Mouse (Mus musculus) heart, embryonic 14.5 days (tissue): Measurements from ENCODE around the gene Ctsll3. TPM values are rescaled to one million over a fixed set of nuclear protein-coding genes. Genes with fewer than 3 reads are reported as not detected.

Experiments used
- ATAC-seq: fragments of 200-750 bp; cut with Nextera tagmentation; 2 replicates; pipeline ENCODE4 v1.8.0; 2017; ENCODE audit warnings: low read depth, moderate TSS enrichment; ENCODE audit not compliant: insufficient number of reproducible peaks, insufficient read depth, low FRiP score
- H3K27ac ChIP-seq, 2 experiments: fragments of 200-500 bp in 1 of 2; fragments of 300-500 bp in 1 of 2; sonication (generic) in 1 of 2; replicated peaks in 1 of 2; 2 replicates each; pipeline ENCODE4 v1.5.1; 2012 to 2014; ENCODE audit warnings: low read depth in 2 of 2, low read length in 2 of 2, control low read depth in 1 of 2, mild to moderate bottlenecking in 1 of 2, mixed read lengths in 1 of 2; ENCODE audit not compliant: control insufficient read depth in 1 of 2, insufficient read depth in 1 of 2
- H3K27me3 ChIP-seq: fragments of 300-500 bp; sonication (generic); 2 replicates; pipeline ENCODE4 v1.6.1; 2014; ENCODE audit warnings: mild to moderate bottlenecking, low read length, control low read depth; ENCODE audit not compliant: control insufficient read depth, insufficient read depth
- H3K36me3 ChIP-seq: fragments of 300-500 bp; sonication (generic); 2 replicates; pipeline ENCODE4 v1.6.1; 2014; ENCODE audit warnings: mild to moderate bottlenecking, control low read depth, low read length, mixed read lengths; ENCODE audit not compliant: control insufficient read depth, insufficient read depth
- H3K4me1 ChIP-seq, 2 experiments: fragments of 200-500 bp in 1 of 2; fragments of 300-500 bp in 1 of 2; sonication (generic) in 1 of 2; 2 replicates each; pipeline ENCODE4 v1.6.1; 2012 to 2014; ENCODE audit warnings: low read length in 2 of 2, control low read depth in 1 of 2, mixed read lengths in 1 of 2; ENCODE audit not compliant: control insufficient read depth in 2 of 2, insufficient read depth in 2 of 2
- H3K4me2 ChIP-seq: fragments of 300-500 bp; sonication (generic); 2 replicates; pipeline ENCODE4 v1.6.1; 2014; ENCODE audit warnings: mild to moderate bottlenecking, low read length
- H3K4me3 ChIP-seq, 2 experiments: fragments of 200-500 bp in 1 of 2; fragments of 300-500 bp in 1 of 2; sonication (generic) in 1 of 2; 2 replicates each; pipeline ENCODE4 v1.5.1; 2012 to 2014; ENCODE audit warnings: low read length in 2 of 2, mild to moderate bottlenecking in 2 of 2, control low read depth in 1 of 2, low read depth in 1 of 2, moderate library complexity in 1 of 2; ENCODE audit not compliant: control insufficient read depth in 1 of 2, insufficient read depth in 1 of 2
- H3K9ac ChIP-seq: fragments of 300-500 bp; sonication (generic); 2 replicates; pipeline ENCODE4 v1.6.1; 2014; ENCODE audit warnings: mild to moderate bottlenecking, low read length
- H3K9me3 ChIP-seq: fragments of 300-500 bp; sonication (generic); 2 replicates; pipeline ENCODE4 v1.6.1; 2016; ENCODE audit warnings: low read length, control low read depth; ENCODE audit not compliant: control insufficient read depth
- WGBS: fragments of 180-500 bp; shearing (Covaris S2); extraction: QIAGEN DNeasy Blood & Tissue Kit; methylation state at CpG from one replicate; pipeline ENCODE4 v1.1.7; 2014; 5-methylcytosine and 5-hydroxymethylcytosine counted together
- polyA plus RNA-seq: library from polyadenylated mRNA; unstranded; fragments of >200 nt; fragmentation: Nextera tagmentation; extraction: Ambion mirVana; gene quantifications from 2 replicates; pipeline ENCODE4 v1.2.1, GENCODE M21; 2014

Ctsll3 gene
- not detected in 2 replicates for polyA plus RNA-seq

DNA sequence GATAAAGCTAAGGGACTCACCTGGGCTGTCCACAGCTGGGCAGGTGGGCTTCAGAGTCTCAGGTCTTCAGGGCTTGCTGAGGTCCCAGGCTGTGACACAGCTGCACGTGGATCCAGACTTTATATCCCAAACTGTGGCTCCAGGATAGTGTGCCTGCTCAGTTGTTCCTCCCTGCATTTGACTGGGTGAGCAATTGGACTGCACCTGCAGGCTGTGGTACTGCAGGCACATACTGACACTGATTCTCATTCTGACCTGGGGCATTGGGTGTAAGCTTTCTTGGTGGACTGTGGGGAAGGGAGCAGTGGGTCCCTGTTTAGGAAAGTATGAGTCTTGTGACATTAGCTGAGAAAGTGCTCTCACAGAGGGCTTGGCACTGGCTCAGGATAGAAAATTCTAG lies at the start of gene Ctsll3:
TSS of gene Ctsll3 (minus strand) at position 101 of the 400 bp plus-strand sequence.
- Histone ChIP-seq H3K27ac (no peak within 1 kb of the TSS), H3K4me1 (no peaks in the 10 kb centered on the region), H3K4me2 (no peak within 1 kb of the TSS), H3K27me3 (no peaks in the 10 kb centered on the region), H3K9me3 (no peaks in the 10 kb centered on the region), H3K4me3 (no peak within 1 kb of the TSS), H3K9ac (no peak within 1 kb of the TSS), H3K36me3 (no peaks in the 10 kb centered on the region)
- no peak for ATAC-seq
- WGBS: 52% methylated on average over 1 of the region's 1 CpGs

DNA sequence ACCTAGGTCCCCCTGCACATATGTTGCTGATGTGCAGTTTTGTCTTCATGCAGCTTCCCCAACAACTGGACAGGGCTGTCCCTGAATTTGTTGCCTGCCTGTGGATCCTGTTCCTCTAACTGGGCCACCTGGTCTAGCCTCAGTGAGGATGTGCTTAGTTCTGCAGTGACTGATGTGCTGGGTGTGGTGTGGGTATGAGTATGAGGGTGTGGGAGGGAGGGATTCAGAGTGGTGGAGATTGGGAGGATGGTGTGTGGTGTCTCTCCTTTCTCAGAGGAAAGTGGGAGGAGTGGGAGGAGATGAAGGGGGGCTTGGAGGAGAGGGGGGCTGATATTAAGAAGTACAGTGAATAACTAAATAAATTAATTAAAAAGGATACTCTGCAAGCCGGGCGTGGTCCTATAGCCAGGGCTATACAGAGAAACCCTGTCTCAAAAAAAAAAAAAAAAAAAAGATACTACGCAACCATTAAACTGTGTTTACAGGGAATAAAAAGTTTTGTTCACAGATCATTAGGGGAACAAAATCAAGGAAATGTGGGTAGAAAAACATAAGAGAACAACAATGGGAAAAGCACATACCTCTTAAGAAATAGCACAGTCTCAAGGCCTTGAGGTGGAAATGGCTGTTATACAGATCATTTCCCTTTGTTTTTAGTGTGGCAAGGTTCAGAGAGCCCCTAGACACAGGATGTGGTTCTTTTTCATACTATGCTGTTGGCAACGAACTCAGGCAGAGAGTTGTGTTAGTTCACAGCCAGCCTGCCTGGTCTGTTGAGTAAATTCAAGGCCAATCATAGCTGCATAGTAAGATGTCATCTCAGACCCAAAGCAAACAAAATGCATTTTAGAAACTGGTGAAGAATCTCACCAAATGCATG lies 45.8 kb upstream of the Ctsll3 start:
- no peak for ATAC-seq
- no peak overlapping the region for H3K9ac ChIP-seq
- H3K9me3 ChIP-seq: no peaks in the 10 kb centered on the region
- H3K4me1 ChIP-seq: no peaks in the 10 kb centered on the region
- 77% methylated on average over 4 of the region's 4 CpGs for WGBS
- no peaks in the 10 kb centered on the region for H3K36me3 ChIP-seq
- H3K27ac ChIP-seq: peak overlapping the region in 1 of 2 experiments; percentile 37; a peak in 1 of 4 replicates
- no peak overlapping the region for H3K4me3 ChIP-seq
- H3K4me2 ChIP-seq: no peak overlapping the region
- no peaks in the 10 kb centered on the region for H3K27me3 ChIP-seq

DNA sequence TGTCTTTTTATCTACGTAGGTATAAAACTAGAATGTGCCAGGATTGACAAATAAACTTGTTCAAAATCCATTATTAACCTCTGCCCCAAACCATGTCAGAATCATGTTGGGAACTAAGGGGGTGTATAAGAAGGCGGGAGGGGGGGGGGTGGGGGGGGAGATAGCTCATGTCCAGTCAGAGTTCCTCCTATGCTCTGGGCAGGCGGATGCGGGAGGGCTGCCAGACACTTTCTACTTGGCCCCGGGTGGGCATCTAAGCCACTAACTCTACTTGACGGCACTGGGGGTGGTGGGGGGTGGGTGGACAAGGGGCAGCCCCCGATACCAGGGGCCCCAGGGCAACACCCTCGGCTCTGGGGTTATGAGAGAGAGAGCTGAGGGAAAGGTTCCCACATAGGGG lies 40.5 kb upstream of the Ctsll3 start:
- H3K4me1 ChIP-seq: no peaks in the 10 kb centered on the region
- H3K27ac ChIP-seq: no peak overlapping the region
- no peaks in the 10 kb centered on the region for H3K27me3 ChIP-seq
- no peaks in the 10 kb centered on the region for H3K9me3 ChIP-seq
- no peak overlapping the region for H3K9ac ChIP-seq
- no peaks in the 10 kb centered on the region for H3K36me3 ChIP-seq
- H3K4me2 ChIP-seq: no peak overlapping the region
- 75% methylated on average over 8 of the region's 8 CpGs for WGBS
- no peak for ATAC-seq
- no peak overlapping the region for H3K4me3 ChIP-seq

DNA sequence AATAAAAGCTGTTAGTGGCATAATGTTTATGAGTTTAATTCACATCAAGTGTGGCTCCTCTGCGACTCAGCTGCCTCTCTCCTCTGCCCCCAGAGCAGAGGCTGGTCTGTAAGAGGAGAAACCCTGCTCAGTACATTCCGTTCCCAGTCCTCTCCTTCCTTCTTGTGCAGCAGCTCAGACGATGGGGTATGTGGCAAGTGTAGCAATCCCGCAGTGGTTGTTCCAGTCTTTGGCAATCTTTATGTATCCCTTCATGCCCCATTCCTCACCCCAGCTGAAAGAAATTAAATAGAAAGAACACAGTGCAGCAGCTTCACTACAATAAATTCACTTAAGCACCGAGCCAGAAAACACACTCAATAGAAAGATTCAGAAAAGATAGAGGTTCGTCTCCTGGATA lies 40.1 kb upstream of the Ctsll3 start:
- Histone ChIP-seq H3K4me1 (no peaks in the 10 kb centered on the region), H3K27ac (no peak overlapping the region), H3K36me3 (no peaks in the 10 kb centered on the region), H3K27me3 (no peaks in the 10 kb centered on the region), H3K4me3 (no peak overlapping the region), H3K4me2 (no peak overlapping the region), H3K9ac (no peak overlapping the region), H3K9me3 (no peaks in the 10 kb centered on the region)
- no peak for ATAC-seq
- WGBS: 65% methylated on average over 6 of the region's 6 CpGs

DNA sequence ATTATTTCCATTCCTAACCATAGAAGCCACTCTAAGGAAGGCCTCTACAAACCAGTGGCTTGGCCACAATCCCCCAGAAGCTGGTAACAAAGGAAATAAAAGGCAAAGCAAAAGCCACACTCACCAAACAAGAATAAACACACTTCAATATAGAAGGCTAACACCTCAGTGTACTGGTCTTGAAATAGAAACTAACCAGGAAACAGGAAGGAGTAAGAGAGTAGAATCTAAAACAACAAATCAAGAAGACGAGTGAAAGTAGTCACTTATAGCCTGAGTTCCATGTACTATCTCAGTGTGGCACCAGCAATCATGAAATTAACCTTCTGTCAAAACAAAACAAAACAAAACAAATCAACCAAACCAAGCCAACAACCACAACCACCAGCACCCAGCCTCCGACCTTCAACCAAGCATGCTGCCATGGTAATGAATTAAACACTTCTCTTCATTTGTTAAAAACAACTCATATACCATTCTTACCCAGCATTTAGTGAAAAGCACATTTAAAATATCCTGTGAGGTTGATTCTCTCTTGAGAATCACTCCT lies 36.8 kb upstream of the Ctsll3 start:
- H3K27ac ChIP-seq: no peak overlapping the region
- H3K4me3 ChIP-seq: no peak overlapping the region
- no peaks in the 10 kb centered on the region for H3K4me1 ChIP-seq
- ATAC-seq: no peak
- 64% methylated on average over 2 of the region's 2 CpGs for WGBS
- no peaks in the 10 kb centered on the region for H3K27me3 ChIP-seq
- H3K4me2 ChIP-seq: no peak overlapping the region
- no peak overlapping the region for H3K9ac ChIP-seq
- H3K9me3 ChIP-seq: no peaks in the 10 kb centered on the region
- H3K36me3 ChIP-seq: no peaks in the 10 kb centered on the region

DNA sequence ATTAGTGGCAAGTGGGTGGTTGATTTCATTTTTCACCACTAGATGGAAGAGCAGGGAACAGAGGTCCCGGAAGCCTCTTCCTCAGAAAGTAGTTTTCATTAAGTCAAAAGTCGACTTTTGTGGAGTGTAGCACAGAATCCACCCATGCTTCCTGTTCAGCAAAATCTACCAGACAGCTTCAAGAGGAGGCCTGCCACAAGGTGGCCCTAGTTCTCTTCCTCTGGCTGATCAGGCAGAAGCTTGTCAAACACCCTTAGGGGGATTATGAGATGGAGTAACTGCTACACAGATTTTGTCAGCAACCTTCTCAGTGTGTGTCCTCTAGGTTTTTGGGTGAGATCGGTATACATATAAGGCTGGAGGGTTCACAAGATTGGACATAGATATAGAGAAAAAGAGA lies 23.4 kb upstream of the Ctsll3 start:
- Histone ChIP-seq H3K27me3 (no peaks in the 10 kb centered on the region), H3K4me3 (no peak overlapping the region), H3K9ac (no peak overlapping the region), H3K27ac (no peak overlapping the region), H3K9me3 (no peaks in the 10 kb centered on the region), H3K4me2 (no peak overlapping the region), H3K36me3 (no peaks in the 10 kb centered on the region), H3K4me1 (no peaks in the 10 kb centered on the region)
- ATAC-seq: no peak
- WGBS: 47% methylated on average over 3 of the region's 3 CpGs

DNA sequence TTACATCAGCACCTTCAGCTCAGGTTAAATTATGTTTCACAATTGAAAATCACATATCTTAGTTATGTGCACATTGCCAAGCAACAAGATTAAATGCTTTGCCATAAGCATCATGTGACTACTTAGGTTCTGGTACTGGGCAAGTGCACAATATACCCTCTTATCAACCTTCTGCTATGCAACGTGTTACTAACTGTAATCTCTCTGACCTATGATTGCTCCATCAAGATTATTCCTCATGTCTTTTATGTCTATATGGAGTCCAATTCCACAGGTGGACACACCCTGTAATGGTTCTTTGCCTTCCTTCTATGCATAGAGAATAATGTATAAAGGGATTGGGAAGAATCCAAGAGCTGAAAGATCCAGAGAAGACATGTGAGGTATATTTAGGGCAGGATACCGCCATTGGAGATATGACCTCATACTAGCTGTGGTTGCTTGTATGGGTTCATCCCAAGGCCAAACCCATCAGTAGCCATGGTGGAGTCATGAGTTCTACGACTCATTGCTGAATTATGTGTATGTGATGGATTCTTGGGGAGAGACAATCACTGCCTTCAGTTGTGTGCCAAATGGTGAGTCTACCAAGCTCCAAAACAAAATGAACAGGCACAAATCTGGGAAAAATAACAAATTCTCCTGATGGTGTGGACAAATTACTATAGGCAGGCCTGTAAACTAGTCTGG lies 18.0 kb upstream of the Ctsll3 start:
- Histone ChIP-seq H3K4me3 (no peak overlapping the region), H3K4me1 (no peaks in the 10 kb centered on the region), H3K9me3 (no peaks in the 10 kb centered on the region), H3K36me3 (no peaks in the 10 kb centered on the region), H3K4me2 (no peak overlapping the region), H3K9ac (no peak overlapping the region), H3K27me3 (no peaks in the 10 kb centered on the region), H3K27ac (no peak overlapping the region)
- ATAC-seq: no peak
- WGBS: 61% methylated on average over 3 of the region's 3 CpGs
